Mouse (Mus musculus): Measurements from ENCODE around the gene Vps53.

Gene Vps53

DNA sequence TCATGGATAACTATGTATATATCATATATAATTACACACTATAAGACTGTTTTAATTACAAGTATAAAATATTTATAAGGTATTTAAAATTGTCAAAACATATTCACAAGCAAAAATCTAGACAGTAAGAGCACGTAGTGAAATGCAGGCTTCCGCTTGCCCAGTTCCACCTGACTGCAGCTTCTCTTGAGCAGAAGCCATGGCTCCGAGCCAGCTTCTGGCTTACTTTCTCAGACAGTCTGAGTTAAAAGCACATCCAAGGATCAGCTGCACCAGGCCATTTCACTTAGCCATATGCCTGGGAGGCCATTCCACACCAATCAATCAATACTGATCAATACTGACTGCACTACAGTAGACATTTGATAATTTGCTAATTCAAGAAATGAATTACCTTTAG lies 10.5 kb downstream of the Vps53 start:
- CTCF ChIA-PET, result interaction anchor here (0.7 to 0.8 kb wide), 2 partner anchors 106 to 132 kb away, joined by 3 to 6 read pairs; no protein-coding TSS in a partner anchor

DNA sequence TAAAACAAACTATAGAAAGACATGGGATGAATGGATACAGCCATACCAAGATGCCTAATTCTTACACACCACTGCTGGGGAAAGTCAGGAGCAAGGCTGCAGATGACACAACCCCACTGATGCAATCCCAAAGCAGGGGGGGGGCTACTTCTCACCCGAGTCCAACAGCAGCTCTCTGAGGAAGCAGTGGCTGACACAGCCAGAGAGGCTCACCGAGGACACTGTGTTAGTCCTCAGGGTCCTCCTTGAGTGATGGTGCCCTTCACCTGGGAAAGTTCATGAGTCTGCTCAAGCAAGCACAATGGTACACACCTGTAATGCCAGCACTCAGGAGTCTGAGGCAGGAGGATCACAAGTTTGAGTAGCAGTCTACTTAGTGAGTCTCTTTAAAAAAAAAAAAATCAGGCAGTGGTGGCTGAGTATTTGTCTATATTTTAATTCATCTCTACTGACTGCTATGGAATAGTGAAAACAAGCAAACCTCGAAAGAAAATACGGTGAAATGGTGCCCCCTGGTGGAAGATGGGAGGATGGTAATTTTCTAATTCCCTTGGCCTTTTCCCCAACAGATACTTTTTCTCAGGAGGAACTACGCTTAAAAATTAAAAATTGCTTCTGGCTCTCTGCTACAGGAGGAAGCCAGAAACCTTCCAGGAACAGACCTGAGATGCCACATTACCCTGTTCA lies 12.2 kb downstream of the Vps53 start:
- CTCF ChIA-PET, result interaction anchor here (0.7 to 1.2 kb wide), 4 partner anchors 11 to 254 kb away, joined by 3 to 6 read pairs (median 3); no protein-coding TSS in a partner anchor

DNA sequence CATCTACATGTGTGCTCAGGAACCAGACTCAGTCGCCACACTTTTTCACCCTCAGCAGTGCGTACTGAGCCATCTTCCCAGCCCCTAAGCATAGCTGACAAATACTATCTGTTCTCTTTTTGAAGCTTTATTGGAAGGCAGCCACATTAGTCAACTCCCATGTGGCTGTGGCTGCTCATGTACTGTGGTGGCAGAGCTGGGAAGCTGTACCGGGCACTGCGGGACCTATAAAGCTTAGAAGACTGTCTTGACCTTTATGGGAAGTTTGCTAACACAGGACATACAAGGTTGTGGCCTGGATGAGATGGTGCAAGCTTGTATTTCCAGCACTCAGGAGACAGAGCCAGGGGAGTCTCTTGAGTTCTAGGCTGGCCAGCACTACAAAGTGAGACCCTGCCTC lies 12.8 kb downstream of the Vps53 start:
- CTCF ChIA-PET, result interaction anchor here (0.7 to 1.2 kb wide), 5 partner anchors 11 to 254 kb away, joined by 3 to 6 read pairs (median 3); no protein-coding TSS in a partner anchor

DNA sequence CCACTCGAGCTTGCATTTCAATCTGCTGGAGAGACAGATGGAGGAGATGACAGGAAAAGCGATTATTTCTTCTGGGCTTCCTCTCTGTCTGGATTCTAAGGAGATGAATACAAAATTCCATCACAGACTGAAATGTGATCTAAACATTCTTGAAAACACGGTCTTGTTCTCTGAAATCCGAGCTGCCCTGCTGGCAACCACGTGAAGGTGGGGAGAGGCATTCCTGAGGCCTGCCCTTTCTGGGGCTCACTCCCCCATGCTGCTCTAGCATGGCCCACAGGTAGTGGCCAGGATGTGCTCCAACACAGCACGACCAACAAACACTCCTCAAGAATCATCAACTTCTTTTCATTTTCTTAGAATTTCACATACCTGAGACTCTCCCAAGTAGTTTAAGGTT lies 19.2 kb downstream of the Vps53 start:
- CTCF ChIA-PET, result no interaction called here

DNA sequence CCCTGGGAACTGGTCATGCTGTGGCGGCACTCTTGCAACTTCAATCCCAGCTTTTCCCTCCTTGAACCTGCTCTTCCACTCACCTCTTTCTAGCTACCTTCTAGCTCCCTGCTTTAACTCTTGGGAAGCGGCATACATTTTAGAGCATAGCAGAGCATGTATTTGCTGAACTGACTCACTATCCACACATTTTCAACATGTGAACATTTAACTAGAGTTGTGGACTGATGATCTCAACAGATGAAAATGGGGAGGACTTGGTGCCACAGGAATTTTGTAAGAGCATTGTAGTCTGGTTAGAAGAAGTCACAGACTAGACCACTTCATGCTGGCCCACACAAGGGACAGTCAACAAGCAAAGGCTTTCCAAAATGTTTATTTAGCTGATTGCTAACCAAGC lies 21.1 kb downstream of the Vps53 start:
- CTCF ChIA-PET, result no interaction called here

DNA sequence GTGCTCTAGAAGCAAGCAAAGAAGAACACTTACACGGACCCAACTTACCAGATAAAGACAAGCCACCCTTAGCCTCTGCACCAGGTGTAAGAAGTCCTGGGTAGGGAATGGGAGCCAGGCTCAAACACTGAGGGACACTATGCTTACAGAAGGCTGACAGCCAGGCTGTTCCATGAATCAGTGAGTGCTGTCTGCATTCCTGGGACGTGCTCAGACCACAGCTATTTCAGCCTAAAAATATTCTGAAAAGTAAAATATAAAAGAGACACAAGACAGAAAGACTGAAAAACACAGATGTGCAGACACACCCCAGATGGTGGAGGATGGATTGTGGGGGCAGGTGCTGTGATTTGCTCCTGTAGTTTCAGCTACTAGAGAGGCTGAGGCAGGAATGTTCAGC lies 24.6 kb downstream of the Vps53 start:
- CTCF ChIA-PET, result no interaction called here

DNA sequence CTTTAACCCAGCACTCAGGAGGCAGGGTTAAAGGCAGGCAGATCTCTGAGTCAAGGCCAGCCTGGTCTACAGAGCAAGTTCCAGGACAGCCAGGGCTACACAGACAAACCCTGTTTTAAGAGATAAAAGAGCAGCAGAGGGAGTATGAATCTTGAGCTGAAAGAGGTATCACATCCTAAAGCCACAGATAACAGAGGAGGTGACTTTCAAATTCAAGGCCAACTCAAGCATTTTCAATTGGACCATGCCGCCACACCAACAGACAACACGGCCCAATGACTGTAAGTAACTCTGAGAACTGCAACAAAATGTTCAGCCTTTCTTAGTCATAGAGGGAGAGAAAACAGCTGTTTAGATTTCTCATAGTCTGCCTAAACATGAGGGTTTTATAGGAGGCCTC lies 25.2 kb downstream of the Vps53 start:
- CTCF ChIA-PET, result no interaction called here

DNA sequence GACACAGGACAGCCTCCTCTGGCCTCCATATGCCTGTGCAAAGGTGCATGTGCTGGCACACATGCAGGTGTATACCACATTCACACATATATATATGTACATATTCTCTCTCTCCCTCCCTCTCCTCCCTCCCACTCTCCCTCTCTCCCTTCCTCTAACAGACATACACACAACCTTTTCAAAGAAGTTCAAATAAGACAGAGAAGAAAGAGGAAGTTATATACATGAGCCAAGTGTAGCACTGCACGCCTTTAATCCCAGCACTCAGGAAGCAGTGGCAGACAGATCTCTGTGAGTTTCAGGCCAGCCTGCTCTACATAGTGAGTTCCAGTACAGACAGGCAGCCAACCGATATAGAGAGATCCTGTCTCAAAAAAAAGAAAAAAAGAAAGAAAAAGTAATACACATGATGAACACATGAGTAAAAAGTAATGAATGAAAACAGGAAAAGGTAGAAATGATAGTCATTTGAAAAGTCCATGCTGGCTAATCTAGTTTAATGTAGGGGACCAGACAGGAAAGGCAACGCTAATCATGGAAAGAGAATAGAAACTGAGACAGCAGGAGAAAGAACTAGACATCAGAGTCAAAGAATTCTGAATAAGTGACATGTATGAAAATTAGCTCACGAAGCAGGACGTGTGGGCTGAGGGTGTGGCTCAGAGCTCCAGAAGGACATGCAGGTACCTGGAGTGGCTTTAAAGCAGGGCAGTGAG lies 26.1 kb downstream of the Vps53 start:
- CTCF ChIA-PET, result no interaction called here

DNA sequence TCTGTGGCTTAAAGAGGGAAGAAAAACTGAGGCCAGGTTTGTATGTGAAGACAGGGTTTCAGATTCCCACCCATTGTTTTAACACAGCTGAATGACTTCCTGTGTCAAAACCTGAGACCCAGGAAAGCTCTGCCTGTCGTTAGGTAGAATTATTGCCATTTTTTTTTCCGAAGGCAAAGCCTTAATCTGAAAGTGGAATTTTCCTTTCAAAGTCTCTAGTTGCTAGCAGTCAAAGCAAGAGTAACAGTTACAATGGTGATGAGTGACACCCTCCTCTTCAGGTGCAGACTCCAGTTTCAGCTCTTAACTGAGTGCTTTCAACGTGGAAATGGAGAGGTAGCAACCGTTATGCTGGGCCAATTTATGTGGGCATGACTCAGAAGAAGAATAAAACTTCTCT lies 28.5 kb downstream of the Vps53 start:
- CTCF ChIA-PET, result no interaction called here

DNA sequence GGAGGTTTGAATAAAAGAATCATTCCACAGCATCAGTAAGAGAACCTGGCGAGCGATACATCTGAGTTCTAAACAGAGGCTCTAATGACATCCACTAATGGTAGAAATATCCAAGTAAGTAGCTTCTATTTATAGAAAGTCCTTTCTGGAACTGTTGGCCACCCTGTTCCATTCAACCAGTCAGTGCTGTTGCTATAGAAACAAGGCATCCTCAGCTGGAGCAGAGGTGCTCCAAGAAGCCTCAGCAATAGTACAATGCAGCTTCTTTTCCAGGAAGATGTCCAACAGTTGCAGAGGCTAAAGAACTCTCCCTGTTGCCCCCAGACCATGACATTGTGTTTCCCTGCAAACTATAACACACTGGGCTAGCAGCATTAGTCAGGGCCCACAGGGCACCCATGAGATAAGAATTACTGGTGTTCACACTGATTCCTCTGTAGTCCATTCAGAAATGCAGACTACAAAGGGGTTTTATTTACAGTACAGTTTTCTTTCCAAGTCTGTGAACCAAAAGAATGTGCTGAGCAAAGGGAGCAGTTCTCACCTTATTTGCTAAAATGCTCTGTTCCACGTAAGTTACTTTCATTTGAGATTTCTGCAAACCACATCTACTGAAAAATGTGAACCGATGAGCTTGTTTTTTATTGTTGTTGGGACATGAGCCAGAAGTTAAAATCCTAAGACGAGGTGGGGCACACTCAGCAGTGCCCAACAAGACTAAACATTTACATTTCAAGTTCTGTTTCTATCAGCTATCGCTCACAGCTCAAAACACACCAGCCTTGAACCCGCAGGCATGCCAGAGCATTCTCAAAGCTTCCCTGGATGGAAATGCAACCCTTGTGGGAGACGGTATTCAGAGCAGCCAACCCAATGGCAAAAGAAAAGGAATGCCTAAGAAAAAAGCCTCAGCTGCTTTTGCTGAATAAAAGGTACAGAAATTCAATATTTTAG lies 31.1 kb downstream of the Vps53 start:
- CTCF ChIA-PET, result no interaction called here

DNA sequence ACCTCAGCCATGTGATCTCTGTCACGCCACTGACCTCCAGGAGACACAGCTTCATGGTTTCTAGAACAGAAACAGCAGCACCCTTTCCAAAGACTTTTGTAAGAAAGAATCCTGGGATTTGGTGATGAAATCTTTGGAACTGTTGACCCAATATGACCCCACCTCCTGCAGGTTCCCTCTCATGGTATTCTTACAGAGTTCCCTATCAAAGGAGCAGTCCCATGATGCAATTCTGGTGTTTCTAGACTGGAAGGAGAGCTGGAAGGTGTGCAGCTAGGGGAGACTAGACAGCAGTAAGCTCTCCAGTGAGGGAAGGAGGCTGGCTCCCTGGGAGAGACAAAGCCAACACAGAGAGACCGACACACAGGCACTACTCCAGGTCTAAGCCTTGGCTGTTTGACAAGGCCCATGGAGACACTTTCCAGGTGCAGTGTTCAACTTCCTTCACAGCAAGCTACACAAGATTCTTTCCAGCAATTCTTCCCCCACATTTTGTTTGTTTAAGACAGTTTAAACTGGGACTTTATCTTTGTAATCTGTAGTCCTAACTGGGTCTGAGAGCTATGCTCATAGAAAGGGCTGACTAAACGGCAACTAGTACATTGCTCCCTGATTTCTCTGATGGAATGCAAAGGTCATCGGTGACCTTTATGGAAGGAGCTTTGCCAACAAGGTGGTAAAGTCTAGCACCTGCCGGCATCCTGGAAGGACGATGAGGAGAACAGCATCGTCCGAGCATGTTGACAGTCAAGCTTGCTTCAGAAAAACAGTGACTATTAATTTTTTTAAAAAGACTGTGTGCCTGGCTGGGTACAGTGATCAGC lies 33.0 kb downstream of the Vps53 start:
- CTCF ChIA-PET, result no interaction called here

DNA sequence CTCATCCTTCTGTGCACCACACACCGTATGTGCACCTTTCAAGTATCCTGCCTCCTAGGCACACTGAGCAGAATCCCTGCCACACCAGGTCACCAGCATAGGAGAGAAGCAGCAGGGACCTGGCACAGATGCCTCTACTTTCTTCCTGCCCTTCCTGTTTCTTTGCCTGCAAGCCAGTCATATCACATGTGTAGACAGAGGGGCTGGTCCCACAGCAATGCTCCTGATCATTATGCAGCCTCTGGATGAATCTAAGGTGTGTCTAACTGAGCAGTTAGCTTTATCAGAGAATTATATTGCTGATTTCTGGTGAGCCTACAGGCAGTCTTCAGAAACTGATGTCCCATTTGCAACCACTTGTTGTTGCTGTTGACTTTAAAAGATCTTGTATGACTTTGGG lies 34.3 kb downstream of the Vps53 start:
- CTCF ChIA-PET, result no interaction called here

DNA sequence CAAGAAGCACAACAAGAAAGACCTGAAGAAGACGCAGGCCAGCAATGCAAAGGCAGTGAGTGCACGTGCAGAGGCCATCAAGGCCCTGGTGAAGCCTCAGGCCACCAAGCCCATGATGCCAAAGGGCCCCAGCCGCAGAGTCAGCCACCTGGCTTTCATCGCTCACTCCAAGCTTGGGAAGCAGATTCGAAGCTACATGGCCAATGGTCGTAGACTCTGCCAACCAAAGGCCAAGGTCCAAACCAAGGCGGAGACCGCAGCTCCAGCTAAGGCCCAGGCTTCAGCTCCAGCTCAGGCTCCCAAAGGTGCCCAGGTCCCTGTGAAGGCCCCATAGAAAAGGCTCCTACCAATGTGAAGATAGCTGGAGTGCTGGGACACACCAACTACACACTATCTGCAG lies 35.1 kb downstream of the Vps53 start:
- CTCF ChIA-PET, result no interaction called here

DNA sequence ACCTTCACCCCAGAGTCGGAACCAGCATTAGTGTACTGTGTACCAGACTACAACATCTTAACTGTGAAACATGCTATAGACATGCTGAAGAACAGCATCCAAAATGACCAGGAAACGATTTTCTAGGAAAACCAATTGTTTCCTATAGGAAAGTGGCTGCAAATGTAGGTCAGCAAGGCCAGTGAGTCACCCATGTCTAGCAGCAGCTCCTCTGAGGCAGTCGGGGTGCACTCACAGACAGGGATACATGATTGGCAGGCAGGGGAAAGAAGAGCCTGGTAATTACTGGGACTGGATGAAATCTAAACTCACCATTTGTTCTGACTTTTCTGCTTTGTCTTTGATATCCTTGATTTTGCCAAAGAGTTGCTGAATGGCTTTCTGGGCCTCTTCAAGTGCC lies 41.5 kb downstream of the Vps53 start:
- CTCF ChIA-PET, result interaction anchor here (0.5 to 0.6 kb wide), 2 partner anchors 17 to 388 kb away, joined by 3 to 5 read pairs; no protein-coding TSS in a partner anchor

DNA sequence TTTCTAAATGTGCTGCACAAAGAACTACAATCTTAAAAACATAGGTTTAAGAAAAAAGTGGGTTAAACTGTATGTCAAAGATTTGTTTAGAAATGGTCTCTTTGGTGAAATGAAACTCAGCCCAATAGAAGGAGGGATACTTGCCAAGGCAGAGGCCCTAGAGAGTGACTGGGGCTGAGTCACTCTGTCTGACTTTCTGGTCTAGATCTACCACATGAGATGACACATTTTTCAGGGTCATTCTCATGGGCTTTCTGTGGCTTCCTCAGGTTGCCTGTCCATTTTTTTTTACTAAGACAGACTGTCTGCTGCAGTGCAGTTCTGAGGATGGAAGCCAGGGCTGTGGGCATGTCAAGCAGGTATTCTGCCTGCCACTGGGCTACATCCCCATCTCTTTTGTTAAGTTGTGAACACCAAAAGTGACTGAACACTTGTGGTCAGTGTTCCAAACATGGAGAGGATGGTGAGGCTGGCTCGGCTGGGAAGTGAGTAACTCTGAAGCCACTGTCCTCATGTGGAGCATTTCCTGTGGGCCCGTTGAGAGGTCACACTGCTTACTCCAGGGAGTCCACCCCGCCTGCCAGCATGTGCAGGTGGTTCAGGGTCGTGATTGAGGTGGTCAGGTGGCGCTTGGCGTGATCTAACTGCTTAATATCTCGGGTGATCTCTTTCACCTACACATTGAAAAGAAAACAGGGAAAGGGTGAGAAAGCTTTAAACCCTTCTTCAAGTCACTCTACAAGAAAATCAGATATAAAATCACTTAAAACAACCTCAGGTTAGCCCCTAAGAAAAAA lies 43.6 kb downstream of the Vps53 start:
- CTCF ChIA-PET, result no interaction called here

DNA sequence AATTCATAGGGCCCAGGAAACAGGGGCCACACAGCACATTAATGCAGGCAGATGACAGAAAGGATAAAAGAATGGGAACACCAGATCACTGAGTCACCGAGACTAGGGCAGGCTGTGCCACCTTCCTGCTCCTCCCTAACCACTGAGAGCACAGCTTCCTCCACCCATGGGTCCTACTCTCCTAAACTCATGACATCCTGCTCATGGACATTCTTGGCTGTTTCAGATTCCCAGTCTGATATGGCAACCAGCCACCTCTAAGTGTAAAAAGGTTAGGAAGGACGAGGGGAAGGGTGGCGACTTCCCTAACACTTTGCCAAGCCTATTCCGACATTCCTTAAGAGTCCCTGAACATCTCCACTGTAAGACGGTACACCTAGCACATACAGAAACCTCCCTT lies 48.6 kb downstream of the Vps53 start:
- CTCF ChIA-PET, result interaction anchor here (0.6 kb wide), 1 partner anchor 362 kb away, joined by 3 read pairs; no protein-coding TSS in a partner anchor

DNA sequence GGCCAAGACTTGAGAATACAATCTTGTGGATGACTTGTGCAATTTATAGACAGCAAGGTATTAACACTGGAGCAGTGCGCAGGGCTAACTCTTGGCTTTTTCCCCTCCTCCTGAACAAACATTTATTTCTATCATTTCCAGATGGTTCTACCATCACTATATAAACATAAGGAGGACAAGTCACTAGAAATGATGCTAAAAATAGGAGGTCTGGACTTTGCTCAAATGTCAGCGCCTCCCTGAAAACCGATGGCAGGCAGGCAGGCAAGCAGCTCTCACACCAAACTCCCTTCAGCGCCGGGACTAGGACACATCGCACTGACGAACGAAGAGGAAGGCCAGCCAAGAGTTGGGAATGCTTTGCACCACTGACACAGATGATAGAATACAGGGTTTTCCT lies 54.1 kb downstream of the Vps53 start:
- CTCF ChIA-PET, result no interaction called here

DNA sequence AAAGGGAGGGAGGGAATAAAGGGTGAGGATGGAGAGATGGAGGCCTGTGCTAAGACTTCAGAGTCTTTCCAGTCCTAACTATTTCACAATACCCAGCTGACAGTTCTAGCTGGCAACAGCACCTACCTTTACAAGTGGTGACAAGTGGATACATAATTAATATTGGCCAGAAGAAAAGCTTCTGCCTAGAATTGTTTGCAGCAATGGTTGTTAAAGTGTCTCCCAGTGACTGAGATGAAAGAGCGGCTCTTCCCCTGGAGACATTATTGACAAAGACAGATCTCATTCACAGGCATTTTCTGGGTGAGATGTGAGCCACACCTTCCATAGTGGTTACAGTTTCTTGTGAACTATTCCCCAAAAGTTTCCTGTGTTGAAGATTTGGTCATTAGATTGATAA lies 55.9 kb downstream of the Vps53 start:
- CTCF ChIA-PET, result no interaction called here

DNA sequence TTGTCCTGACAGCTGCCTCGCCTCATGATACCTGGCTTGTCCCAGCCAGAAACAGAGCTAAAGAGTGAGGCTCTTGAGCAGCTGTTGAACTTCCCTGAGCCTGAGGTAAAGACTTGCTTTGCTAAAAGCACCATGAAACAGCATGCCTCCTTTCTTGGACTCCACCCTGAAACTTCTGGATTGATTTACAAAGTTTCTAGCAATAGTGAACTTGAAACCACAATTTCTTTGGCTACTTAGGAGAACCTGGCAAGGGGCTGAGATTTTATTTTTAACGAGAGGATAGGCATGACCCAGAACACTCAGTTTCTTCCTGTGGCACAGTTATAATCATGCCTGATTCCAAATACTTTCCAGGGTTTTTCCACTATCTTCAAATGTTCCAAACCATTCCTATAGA lies 56.9 kb downstream of the Vps53 start:
- CTCF ChIA-PET, result no interaction called here

DNA sequence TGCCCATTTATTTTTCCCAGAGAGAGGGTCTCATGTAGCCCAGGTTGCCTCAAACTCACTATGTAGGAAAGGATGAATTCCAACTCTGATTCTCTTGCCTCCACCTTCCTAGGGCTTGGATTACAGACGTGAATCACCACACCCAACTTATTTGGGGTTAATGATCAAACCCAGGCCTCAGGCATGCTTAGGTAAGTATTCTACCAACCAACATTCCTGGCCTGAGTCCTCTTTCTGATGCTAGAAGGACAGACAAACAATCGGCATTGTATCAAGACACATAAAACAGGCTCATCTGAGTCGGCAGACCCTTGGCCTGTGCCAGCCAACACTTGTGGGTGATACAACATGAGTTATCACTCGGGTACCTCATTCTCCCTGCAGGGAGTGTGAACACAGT lies 58.4 kb downstream of the Vps53 start:
- CTCF ChIA-PET, result interaction anchor here (0.6 kb wide), 1 partner anchor 17 kb away, joined by 5 read pairs; no protein-coding TSS in a partner anchor
